Mouse (Mus musculus) layer of hippocampus, postnatal 36 days (tissue): ENCODE results near the gene 4921524J17Rik. TPM values are rescaled to one million over a fixed set of nuclear protein-coding genes. Genes with fewer than 3 reads are reported as not detected.
A peak's percentile ranks its signal among the peaks of the same experiment; 100 is the strongest.

Source experiments
- DNase-seq, 2 experiments: peaks; one replicate each; pipeline ENCODE4 v3.0.0; 2022
- total RNA-seq, 2 experiments: library from RNA; stranded (reverse); gene quantifications; 2 replicates each; pipeline ENCODE4 v1.2.3; 2021

4921524J17Rik gene
- total RNA-seq, 2 experiments from 2014 or later = 16.8 to 17.1 TPM

GRCm38 (mm10) chr8:85380123-85380823 lies 52.4 kb downstream of the 4921524J17Rik start:
- no peak for DNase-seq

GRCm38 (mm10) chr8:85379142-85379781 lies 53.4 kb downstream of the 4921524J17Rik start:
- no peak for DNase-seq

- DNase-seq = no peak
Observed at GRCm38 (mm10) chr8:85376516-85376915, 56.1 kb downstream of the 4921524J17Rik start.

- DNase-seq = no peak
Observed at GRCm38 (mm10) chr8:85374286-85374685, 58.3 kb downstream of the 4921524J17Rik start.

- no peak for DNase-seq
Observed at GRCm38 (mm10) chr8:85373435-85374039, 59.1 kb downstream of the 4921524J17Rik start.

GRCm38 (mm10) chr8:85372465-85372839 lies 60.2 kb downstream of the 4921524J17Rik start:
- DNase-seq = no peak

GRCm38 (mm10) chr8:85371736-85372464 lies 60.7 kb downstream of the 4921524J17Rik start:
- DNase-seq = peak in 1 of 2 experiments; percentile 23

GRCm38 (mm10) chr8:85365176-85365575 lies 67.5 kb downstream of the 4921524J17Rik start:
- no peak for DNase-seq

GRCm38 (mm10) chr8:85364628-85365027 lies 68.0 kb downstream of the 4921524J17Rik start:
- no peak for DNase-seq

GRCm38 (mm10) chr8:85363406-85363805 lies 69.2 kb downstream of the 4921524J17Rik start:
- DNase-seq = no peak

GRCm38 (mm10) chr8:85362211-85362610 lies 70.4 kb downstream of the 4921524J17Rik start:
- DNase-seq = no peak

Other genes with a start within 250 kb of the 4921524J17Rik start
- not detected for gene Olfr371, start 206.8 kb downstream of the 4921524J17Rik start, total RNA-seq
- 10 to 100 TPM; 26.6 to 33.2 TPM for gene Orc6, start 133.2 kb downstream of the 4921524J17Rik start, total RNA-seq
- 100 to 1,000 TPM; 129 to 139 TPM for gene Vps35, start 133.0 kb downstream of the 4921524J17Rik start, total RNA-seq
- 1 to 10 TPM; 1.6 to 2.0 TPM for gene Mylk3, start 46.5 kb downstream of the 4921524J17Rik start, total RNA-seq
- gene Gpt2, start 59.7 kb upstream of the 4921524J17Rik start, total RNA-seq = 10 to 100 TPM; 75.5 to 86.1 TPM
- 100 to 1,000 TPM; 184 to 213 TPM for gene Dnaja2, start 122.5 kb upstream of the 4921524J17Rik start, total RNA-seq